Mouse (Mus musculus): ENCODE measurements around the gene Aadat. TPM values are rescaled to one million over a fixed set of nuclear protein-coding genes. Genes with fewer than 3 reads are reported as not detected.
"Not testable (repeated sequence)": the region's sequence is repeated elsewhere in the genome, so short reads cannot be mapped to it uniquely, and the experiment has no call there.

The Aadat gene
- 1.2 and 2.0 TPM in 2 replicates for polyA plus RNA-seq (2016; fragmentation: Nextera tagmentation; extraction: Ambion mirVana)

GRCm38 (mm10) chr8:60505653-60506521, at the start of gene Aadat:
Aadat (plus strand) TSS chr8:60505932.
- no peaks in the 10 kb centered on the region for H3K27me3 ChIP-seq (ENCODE audit: poor library complexity, severe bottlenecking)
- H3K36me3 ChIP-seq (replicated peaks) = no peaks in the 10 kb centered on the region
- H3K4me1 ChIP-seq = peaks cover 9% of the 10 kb centered on the region
- H3K4me3 ChIP-seq = peak within 1 kb of the TSS; percentile 69
- DNase-seq (ENCODE audit: extremely low spot score, low spot score) = peak; percentile 79
- H3K9me3 ChIP-seq = no peaks in the 10 kb centered on the region
- WGBS = under 1% methylated on average over 25 of the region's 25 CpGs
- peak within 1 kb of the TSS; percentile 88 for H3K27ac ChIP-seq

GRCm38 (mm10) chr8:60466686-60467335, 38.9 kb upstream of the Aadat start:
- no peaks in the 10 kb centered on the region for H3K36me3 ChIP-seq (replicated peaks)
- no peak overlapping the region for H3K4me3 ChIP-seq
- H3K9me3 ChIP-seq = no peaks in the 10 kb centered on the region
- peak; percentile 58 for DNase-seq (ENCODE audit: extremely low spot score, low spot score)
- no peaks in the 10 kb centered on the region for H3K27me3 ChIP-seq (ENCODE audit: poor library complexity, severe bottlenecking)
- no peak overlapping the region for H3K27ac ChIP-seq
- H3K4me1 ChIP-seq = no peaks in the 10 kb centered on the region
- WGBS = 39% methylated on average over 15 of the region's 15 CpGs

GRCm38 (mm10) chr8:60490147-60490546, 15.6 kb upstream of the Aadat start:
- H3K4me3 ChIP-seq = no peak overlapping the region
- no peaks in the 10 kb centered on the region for H3K9me3 ChIP-seq
- no peaks in the 10 kb centered on the region for H3K27me3 ChIP-seq (ENCODE audit: poor library complexity, severe bottlenecking)
- no peak for DNase-seq (ENCODE audit: extremely low spot score, low spot score)
- no peaks in the 10 kb centered on the region for H3K4me1 ChIP-seq
- no peaks in the 10 kb centered on the region for H3K36me3 ChIP-seq (replicated peaks)
- WGBS = 88% methylated on average over 2 of the region's 2 CpGs
- no peak overlapping the region for H3K27ac ChIP-seq

DNA sequence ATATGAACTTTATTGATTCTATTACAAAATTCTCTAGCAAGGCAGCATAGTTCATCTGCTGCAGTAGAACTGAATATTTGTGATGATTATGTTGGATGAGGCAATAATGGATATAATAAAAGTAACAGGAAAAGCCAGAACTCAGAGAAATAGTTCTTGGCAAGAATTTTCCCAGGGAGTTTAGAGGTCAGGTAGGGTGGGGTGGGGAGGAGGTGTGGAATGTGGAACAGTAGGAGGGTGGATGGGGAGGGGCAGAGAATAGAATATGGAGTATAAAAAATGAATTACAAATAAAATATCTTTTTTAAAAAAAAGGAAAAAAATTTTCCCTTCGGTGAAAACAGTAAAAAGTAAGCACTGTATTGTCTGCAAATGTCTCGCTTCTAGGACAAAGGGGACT, 13.9 kb upstream of the Aadat start:
- Histone ChIP-seq H3K4me1 (no peaks in the 10 kb centered on the region), H3K9me3 (no peaks in the 10 kb centered on the region), H3K36me3 (replicated peaks) (no peaks in the 10 kb centered on the region), H3K27me3 (ENCODE audit: poor library complexity, severe bottlenecking) (no peaks in the 10 kb centered on the region), H3K27ac (no peak overlapping the region), H3K4me3 (no peak overlapping the region)
- DNase-seq (ENCODE audit: extremely low spot score, low spot score) = no peak
- WGBS = 96% methylated on average over 2 of the region's 2 CpGs

DNA sequence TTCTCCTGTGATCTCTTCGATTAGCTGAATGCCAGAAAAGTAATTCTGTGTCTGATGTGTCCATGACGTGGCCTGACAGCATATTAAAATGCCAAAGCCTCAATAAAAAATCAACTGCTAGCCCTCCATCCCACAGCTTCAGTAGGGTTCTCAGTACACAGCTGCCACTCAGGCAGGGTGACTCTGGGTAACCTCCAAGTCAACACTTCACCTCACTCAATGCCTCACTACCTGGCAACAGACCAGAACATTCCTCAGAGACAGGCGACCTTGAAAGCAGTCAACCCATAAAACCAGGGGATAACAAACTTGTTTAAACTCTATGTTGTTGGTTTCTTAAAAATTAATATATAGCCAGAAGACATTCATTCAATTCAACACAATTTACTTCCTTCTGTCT, 13.3 kb upstream of the Aadat start:
- 86% methylated on average over 3 of the region's 3 CpGs for WGBS

DNA sequence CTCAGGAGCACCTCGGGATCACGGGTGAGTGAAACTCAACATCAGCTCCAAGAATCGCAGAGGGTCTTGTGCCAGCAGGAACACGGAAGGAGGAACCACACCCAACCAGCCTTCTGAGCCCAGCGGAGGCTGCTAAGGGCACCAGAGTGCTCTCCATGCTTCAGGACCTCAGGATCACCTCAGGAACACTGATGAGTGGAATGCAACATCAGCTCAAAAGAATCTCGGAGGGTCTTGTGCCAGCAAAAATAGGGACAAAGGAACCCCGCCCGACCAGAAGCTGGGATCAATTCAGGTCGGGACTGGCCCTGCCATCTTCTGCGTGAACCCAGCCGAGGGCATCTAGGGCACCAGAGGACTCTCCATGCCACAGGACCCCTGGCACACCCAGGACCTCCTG, 11.1 kb upstream of the Aadat start:
- Histone ChIP-seq H3K4me3 (no peak overlapping the region), H3K4me1 (no peaks in the 10 kb centered on the region), H3K27ac (no peak overlapping the region), H3K9me3 (no peaks in the 10 kb centered on the region), H3K36me3 (replicated peaks) (no peaks in the 10 kb centered on the region), H3K27me3 (ENCODE audit: poor library complexity, severe bottlenecking) (no peaks in the 10 kb centered on the region)
- 93% methylated on average over 11 of the region's 11 CpGs for WGBS
- DNase-seq (ENCODE audit: extremely low spot score, low spot score) = no peak

More for the DNA sequence above, 13.3 kb upstream of the Aadat start:
- Histone ChIP-seq H3K27me3 (ENCODE audit: poor library complexity, severe bottlenecking) (no peaks in the 10 kb centered on the region), H3K4me3 (no peak overlapping the region), H3K9me3 (no peaks in the 10 kb centered on the region), H3K27ac (no peak overlapping the region), H3K4me1 (no peaks in the 10 kb centered on the region), H3K36me3 (replicated peaks) (no peaks in the 10 kb centered on the region)
- no peak for DNase-seq (ENCODE audit: extremely low spot score, low spot score)

DNA sequence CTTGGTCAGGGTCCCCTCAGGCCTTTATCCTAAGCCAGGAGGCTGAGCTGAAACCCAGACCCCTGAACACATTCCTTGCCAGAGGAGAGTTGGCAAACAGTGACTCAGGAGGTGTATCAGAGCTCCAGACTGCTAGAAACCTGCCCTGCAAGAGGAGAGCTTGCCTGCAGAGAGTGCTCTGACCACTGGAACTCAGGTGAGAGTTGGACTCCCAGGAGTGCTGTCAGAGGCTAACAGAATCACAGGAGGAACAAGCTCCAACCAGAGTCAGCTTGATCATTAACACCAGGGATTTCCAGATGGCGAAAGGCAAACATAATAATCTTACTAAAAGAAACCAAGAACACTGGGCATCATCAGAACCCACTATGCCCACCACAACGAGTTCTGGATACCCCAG, 10.7 kb upstream of the Aadat start:
- H3K36me3 ChIP-seq (replicated peaks); H3K27ac ChIP-seq; H3K4me1 ChIP-seq; H3K9me3 ChIP-seq; H3K27me3 ChIP-seq (ENCODE audit: poor library complexity, severe bottlenecking); H3K4me3 ChIP-seq; DNase-seq (ENCODE audit: extremely low spot score, low spot score): not testable (repeated sequence)
- 89% methylated on average over 2 of the region's 2 CpGs for WGBS

GRCm38 (mm10) chr8:60503098-60503497, 2.6 kb upstream of the Aadat start, which contains the start of gene Gm10283:
Gm10283 (minus strand) TSS chr8:60503198.
- no peaks in the 10 kb centered on the region for H3K27me3 ChIP-seq (ENCODE audit: poor library complexity, severe bottlenecking)
- WGBS = 76% methylated on average over 2 of the region's 2 CpGs
- no peak for DNase-seq (ENCODE audit: extremely low spot score, low spot score)
- no peaks in the 10 kb centered on the region for H3K9me3 ChIP-seq
- H3K4me1 ChIP-seq = peaks cover 9% of the 10 kb centered on the region
- H3K4me3 ChIP-seq = no peak within 1 kb of the TSS
- H3K36me3 ChIP-seq (replicated peaks) = no peaks in the 10 kb centered on the region
- no peak within 1 kb of the TSS for H3K27ac ChIP-seq

DNA sequence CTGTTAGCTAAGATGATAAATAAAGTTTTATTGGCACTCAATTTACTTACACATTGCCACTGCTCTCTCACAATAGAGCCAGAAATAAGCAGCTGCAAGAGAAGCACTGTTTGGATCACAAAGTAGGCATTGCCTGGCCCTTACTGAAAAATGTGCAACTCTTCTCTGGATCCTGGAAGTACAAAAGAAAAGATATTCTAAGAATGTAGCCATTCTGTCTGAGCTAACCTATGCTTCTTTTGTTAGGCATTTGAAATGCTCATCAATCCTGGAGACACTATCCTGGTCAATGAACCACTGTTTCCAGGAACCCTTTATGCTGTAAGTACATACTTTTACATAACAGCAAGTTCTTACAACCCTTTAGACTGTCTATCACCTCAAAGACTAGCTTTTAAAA, 12.6 kb downstream of the Aadat start:
- Histone ChIP-seq H3K27me3 (ENCODE audit: poor library complexity, severe bottlenecking) (no peaks in the 10 kb centered on the region), H3K4me1 (no peaks in the 10 kb centered on the region), H3K36me3 (replicated peaks) (no peaks in the 10 kb centered on the region), H3K27ac (no peak overlapping the region), H3K9me3 (no peaks in the 10 kb centered on the region), H3K4me3 (no peak overlapping the region)
- no peak for DNase-seq (ENCODE audit: extremely low spot score, low spot score)

- Histone ChIP-seq H3K4me1 (peaks cover 7% of the 10 kb centered on the region; the same call in 1 of the 2 replicates), H3K27ac (no peak overlapping the region), H3K36me3 (replicated peaks) (no peaks in the 10 kb centered on the region), H3K27me3 (ENCODE audit: poor library complexity, severe bottlenecking) (no peaks in the 10 kb centered on the region), H3K4me3 (no peak overlapping the region), H3K9me3 (peaks cover 5% of the 10 kb centered on the region; the same call in 1 of the 2 replicates)
- DNase-seq (ENCODE audit: extremely low spot score, low spot score) = no peak
- WGBS = 54% methylated on average over 2 of the region's 2 CpGs
Observed at GRCm38 (mm10) chr8:60534945-60535344, 29.2 kb downstream of the Aadat start.

DNA sequence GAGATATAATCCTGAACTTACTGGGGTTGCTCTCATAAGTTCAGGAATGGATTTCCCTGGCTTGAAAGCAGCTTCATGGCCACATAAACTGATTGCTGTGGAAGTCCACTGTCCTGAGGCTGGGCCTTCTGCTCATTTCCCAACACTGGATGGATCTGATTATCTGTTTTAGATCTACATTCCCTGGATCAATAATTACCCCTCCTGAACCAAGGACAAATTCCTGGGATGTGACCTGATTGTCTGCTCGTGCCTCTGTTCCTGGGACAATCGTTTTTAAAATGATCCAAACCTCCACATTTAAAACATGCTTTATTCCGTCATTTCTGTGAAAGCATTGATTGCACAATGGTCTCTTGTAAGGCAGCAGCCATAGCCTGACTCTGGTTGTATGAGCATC, 61.1 kb downstream of the Aadat start:
- Histone ChIP-seq H3K9me3 (no peaks in the 10 kb centered on the region), H3K4me1 (no peaks in the 10 kb centered on the region), H3K27ac (no peak overlapping the region), H3K4me3 (no peak overlapping the region), H3K27me3 (ENCODE audit: poor library complexity, severe bottlenecking) (no peaks in the 10 kb centered on the region), H3K36me3 (replicated peaks) (no peaks in the 10 kb centered on the region)
- 80% methylated on average over 3 of the region's 3 CpGs for WGBS
- DNase-seq (ENCODE audit: extremely low spot score, low spot score) = no peak

- 89% methylated on average over 1 of the region's 1 CpGs for WGBS
- no peaks in the 10 kb centered on the region for H3K27me3 ChIP-seq (ENCODE audit: poor library complexity, severe bottlenecking)
Observed at GRCm38 (mm10) chr8:60577231-60577630, 71.5 kb downstream of the Aadat start.

GRCm38 (mm10) chr8:60583369-60583768, 77.6 kb downstream of the Aadat start:
- H3K4me3 ChIP-seq = no peak overlapping the region
- H3K4me1 ChIP-seq = no peaks in the 10 kb centered on the region
- no peak for DNase-seq (ENCODE audit: extremely low spot score, low spot score)
- H3K27ac ChIP-seq = no peak overlapping the region
- H3K27me3 ChIP-seq (ENCODE audit: poor library complexity, severe bottlenecking) = no peaks in the 10 kb centered on the region
- H3K9me3 ChIP-seq = no peaks in the 10 kb centered on the region
- H3K36me3 ChIP-seq (replicated peaks) = no peaks in the 10 kb centered on the region
- WGBS = 83% methylated on average over 2 of the region's 2 CpGs

More at GRCm38 (mm10) chr8:60577231-60577630, 71.5 kb downstream of the Aadat start:
- no peak for DNase-seq (ENCODE audit: extremely low spot score, low spot score)
- no peaks in the 10 kb centered on the region for H3K4me1 ChIP-seq
- H3K36me3 ChIP-seq (replicated peaks) = no peaks in the 10 kb centered on the region
- H3K27ac ChIP-seq = no peak overlapping the region
- no peak overlapping the region for H3K4me3 ChIP-seq
- H3K9me3 ChIP-seq = no peaks in the 10 kb centered on the region
